Mouse (Mus musculus) forebrain, postnatal 0 days (tissue): ENCODE results near the gene Prc1. TPM values are rescaled to one million over a fixed set of nuclear protein-coding genes. Genes with fewer than 3 reads are reported as not detected.
A peak's percentile ranks its signal among the peaks of the same experiment; 100 is the strongest.

ENCODE experiments used
- ATAC-seq: fragments of 200-750 bp; cut with Nextera tagmentation; 2 replicates; pipeline ENCODE4 v1.8.0; 2017; ENCODE audit warnings: mild to moderate bottlenecking, moderate library complexity
- DNase-seq: peaks from one replicate; pipeline ENCODE4 v3.0.0-alpha.2; 2015
- H3K27ac ChIP-seq: fragments of 300-500 bp; sonication (generic); 2 replicates; pipeline ENCODE4 v1.5.1; 2014; ENCODE audit warnings: low read depth, mild to moderate bottlenecking, antibody characterized with exemption, low read length, moderate library complexity, mixed read lengths
- H3K27me3 ChIP-seq: fragments of 300-500 bp; sonication (generic); 2 replicates; pipeline ENCODE4 v1.6.1; 2014; ENCODE audit warnings: mild to moderate bottlenecking, low read length, mixed read lengths; ENCODE audit not compliant: insufficient read depth
- H3K36me3 ChIP-seq: fragments of 300-500 bp; sonication (generic); 2 replicates; pipeline ENCODE4 v1.6.1; 2014; ENCODE audit warnings: mild to moderate bottlenecking, moderate library complexity; ENCODE audit not compliant: insufficient read depth
- H3K4me1 ChIP-seq: fragments of 300-500 bp; sonication (generic); 2 replicates; pipeline ENCODE4 v1.6.1; 2014; ENCODE audit warnings: antibody characterized with exemption; ENCODE audit not compliant: insufficient read depth
- H3K4me2 ChIP-seq: fragments of 300-500 bp; sonication (generic); 2 replicates; pipeline ENCODE4 v1.6.1; 2014; ENCODE audit warnings: low read depth, mild to moderate bottlenecking, moderate library complexity
- H3K4me3 ChIP-seq: fragments of 300-500 bp; sonication (generic); 2 replicates; pipeline ENCODE4 v1.5.1; 2014; ENCODE audit warnings: low read depth, low read length, mixed read lengths
- H3K9ac ChIP-seq: fragments of 300-500 bp; sonication (generic); 2 replicates; pipeline ENCODE4 v1.6.1; 2014; ENCODE audit warnings: mild to moderate bottlenecking
- H3K9me3 ChIP-seq: fragments of 300-500 bp; sonication (generic); 2 replicates; pipeline ENCODE4 v1.6.1; 2016; ENCODE audit warnings: low read length
- CTCF ChIP-seq: sonication (generic); IDR thresholded peaks from 2 replicates; pipeline ENCODE4 v1.5.1; 2016; ENCODE audit warnings: antibody characterized with exemption, control low read depth, low read depth
- WGBS: fragments of 180-500 bp; shearing (Covaris S2); extraction: QIAGEN DNeasy Blood & Tissue Kit; methylation state at CpG from one replicate; pipeline ENCODE4 v1.1.7; 2014; 5-methylcytosine and 5-hydroxymethylcytosine counted together
- polyA plus RNA-seq: library from polyadenylated mRNA; unstranded; fragments of >200 nt; fragmentation: Nextera tagmentation; extraction: Ambion mirVana; gene quantifications from 2 replicates; pipeline ENCODE4 v1.2.1, GENCODE M21; 2015
- total RNA-seq: library from RNA; depleted of rRNA; stranded (reverse); fragments of >200 nt; gene quantifications from 2 replicates; pipeline ENCODE4 v1.2.3, GENCODE M21; 2014

Gene Prc1
- total and polyA plus RNA-seq, 2 experiments from 2014 or later = 17.1 to 23.9 TPM

DNA sequence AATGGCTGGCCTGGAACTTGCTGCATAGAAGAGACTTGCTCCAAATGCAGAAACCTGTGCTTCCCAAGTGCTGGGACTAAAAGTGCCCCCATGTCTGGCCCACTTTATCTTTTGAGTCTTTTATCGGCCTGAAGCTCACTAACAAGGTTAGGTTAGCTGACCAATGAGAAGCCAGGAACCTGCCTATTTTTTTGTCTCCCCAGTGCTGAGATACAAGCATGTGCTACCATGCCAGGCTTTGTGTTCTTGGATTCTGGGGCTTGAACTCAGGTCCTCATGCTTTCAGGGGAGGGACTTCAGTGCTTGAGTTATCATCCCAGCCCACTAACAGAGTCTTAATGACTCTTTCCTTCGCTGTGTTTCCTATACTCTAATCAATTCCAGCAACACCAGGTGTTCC, 36.5 kb upstream of the Prc1 start:
- TF ChIP-seq CTCF = no peak
- no peak for DNase-seq
- no peak for ATAC-seq
- no peak overlapping the region for H3K4me2 ChIP-seq
- H3K27me3 ChIP-seq = peaks cover 19% of the 10 kb centered on the region
- 76% methylated on average over 2 of the region's 2 CpGs for WGBS
- no peak overlapping the region for H3K9ac ChIP-seq
- no peak overlapping the region for H3K27ac ChIP-seq
- no peaks in the 10 kb centered on the region for H3K9me3 ChIP-seq
- H3K4me3 ChIP-seq = no peak overlapping the region
- no peaks in the 10 kb centered on the region for H3K36me3 ChIP-seq
- H3K4me1 ChIP-seq = peaks cover 7% of the 10 kb centered on the region

DNA sequence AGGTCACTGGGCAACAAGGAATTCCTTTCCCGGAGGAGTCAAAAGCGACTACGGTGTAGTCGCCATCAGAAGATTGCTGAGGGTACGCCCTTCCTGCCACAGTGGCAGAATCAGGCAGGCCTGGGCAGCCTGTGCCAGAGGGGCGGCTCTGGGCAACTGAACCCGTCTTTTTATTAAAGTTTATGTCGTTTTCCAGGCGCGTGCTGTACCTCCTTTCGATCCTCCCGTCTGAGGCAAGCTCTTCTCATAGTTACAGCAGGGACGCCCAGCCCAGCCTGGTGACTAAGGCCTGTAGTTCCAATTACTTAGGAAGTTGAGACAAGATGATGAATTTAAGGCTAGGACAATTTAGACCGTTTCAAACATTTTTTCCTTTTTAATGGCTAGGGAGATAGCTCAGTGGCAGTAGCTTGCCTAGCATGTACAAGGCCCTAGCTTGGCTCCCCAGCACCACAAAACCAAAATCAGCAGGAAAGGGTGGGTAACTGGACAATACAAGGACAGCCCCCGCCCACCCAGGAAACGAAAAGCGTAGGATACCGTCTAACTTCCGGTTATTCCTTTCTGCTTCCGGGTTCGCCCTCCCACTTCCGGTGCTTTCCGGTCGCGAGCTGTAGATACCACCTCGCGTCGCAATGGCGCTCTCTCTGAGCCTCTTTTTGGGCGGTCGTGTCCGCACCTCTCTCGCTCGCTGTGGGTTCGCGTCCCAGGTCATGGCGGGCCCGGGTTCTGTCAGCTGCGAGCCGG, 33.5 kb upstream of the Prc1 start, which contains the start of gene Ngrn:
Gene Ngrn, plus strand, starts transcription at position 591 of the 747 bp plus-strand sequence.
- WGBS = 27% methylated on average over 40 of the region's 40 CpGs

DNA sequence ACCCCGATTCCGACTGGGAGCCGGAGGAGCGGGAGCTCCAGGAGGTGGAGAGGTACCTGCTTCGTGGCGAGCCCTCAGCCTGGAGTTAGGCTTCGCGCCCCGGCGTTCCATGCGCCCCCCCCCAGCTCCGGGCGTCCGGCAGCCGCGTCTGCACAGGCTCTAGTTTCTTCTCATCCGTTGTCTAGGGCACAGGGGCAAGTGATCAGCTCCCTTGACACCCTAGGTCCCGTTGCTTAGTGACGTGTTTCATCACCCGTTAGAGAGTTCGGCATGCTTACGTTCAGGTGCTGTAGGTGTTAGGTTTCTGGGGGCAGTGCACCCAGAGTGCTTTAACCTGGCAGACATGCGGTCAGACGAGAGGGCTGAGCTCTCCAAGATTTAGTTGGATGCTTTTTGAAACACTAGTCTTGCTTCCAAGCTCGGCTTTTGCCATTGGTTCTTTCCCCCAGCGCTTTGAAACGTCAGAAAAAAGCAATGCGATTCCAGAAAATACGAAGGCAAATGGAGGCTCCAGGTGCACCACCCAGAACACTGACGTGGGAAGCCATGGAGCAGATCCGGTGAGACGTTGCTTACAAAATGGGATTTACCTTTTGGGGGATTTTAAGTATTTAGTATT, 32.8 kb upstream of the Prc1 start:
- peaks cover 19% of the 10 kb centered on the region for H3K27me3 ChIP-seq
- 1% methylated on average over 32 of the region's 32 CpGs for WGBS
- ATAC-seq = peak; percentile 66

More for the DNA sequence above, 33.5 kb upstream of the Prc1 start, which contains the start of gene Ngrn:
- H3K9ac ChIP-seq = peak within 1 kb of the TSS; percentile 78
- peak within 1 kb of the TSS; percentile 76 for H3K4me2 ChIP-seq
- H3K36me3 ChIP-seq = peaks cover 19% of the 10 kb centered on the region
- H3K27me3 ChIP-seq = peaks cover 19% of the 10 kb centered on the region
- H3K27ac ChIP-seq = peak within 1 kb of the TSS; percentile 82
- peaks cover 7% of the 10 kb centered on the region for H3K4me1 ChIP-seq
- no peaks in the 10 kb centered on the region for H3K9me3 ChIP-seq
- peak; percentile 56 for TF ChIP-seq CTCF
- ATAC-seq = peak; percentile 97
- peak; percentile 91 for DNase-seq
- peak within 1 kb of the TSS; percentile 67 for H3K4me3 ChIP-seq

DNA sequence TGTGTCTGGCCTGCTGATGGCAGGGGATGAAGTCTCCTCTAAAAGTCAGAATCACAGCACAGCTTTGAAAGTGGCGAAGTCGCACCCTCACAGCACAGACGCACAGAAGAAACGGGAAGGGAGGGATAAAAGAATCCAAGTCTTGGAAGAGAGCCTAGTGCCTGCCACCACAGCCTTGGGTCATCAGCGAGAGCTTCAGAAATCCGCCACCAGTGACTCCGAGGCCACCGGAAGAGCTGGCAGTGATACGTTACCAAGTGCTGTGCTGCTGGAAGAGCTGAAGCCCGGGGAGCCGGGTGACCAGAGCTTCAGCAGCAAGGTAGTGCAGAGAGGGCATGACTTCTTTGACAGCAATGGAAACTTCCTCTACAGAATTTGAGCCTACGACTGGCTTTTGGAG, 29.6 kb upstream of the Prc1 start:
- Histone ChIP-seq H3K4me2 (no peak overlapping the region), H3K9ac (no peak overlapping the region), H3K4me1 (peaks cover 13% of the 10 kb centered on the region), H3K4me3 (no peak overlapping the region), H3K27ac (no peak overlapping the region), H3K27me3 (0 out of 2 replicates have a peak, but pooled peaks cover 4% of the 10 kb centered on the region), H3K36me3 (peaks cover 33% of the 10 kb centered on the region), H3K9me3 (no peaks in the 10 kb centered on the region)
- WGBS = 93% methylated on average over 12 of the region's 12 CpGs
- ATAC-seq = no peak
- no peak for DNase-seq
- TF ChIP-seq CTCF = no peak

More for the DNA sequence above, 32.8 kb upstream of the Prc1 start:
- peak overlapping the region; percentile 76 for H3K4me2 ChIP-seq
- peak overlapping the region; percentile 67 for H3K4me3 ChIP-seq
- H3K27ac ChIP-seq = peak overlapping the region; percentile 82
- peaks cover 26% of the 10 kb centered on the region for H3K36me3 ChIP-seq
- H3K4me1 ChIP-seq = peaks cover 7% of the 10 kb centered on the region
- H3K9ac ChIP-seq = peak overlapping the region; percentile 78
- H3K9me3 ChIP-seq = no peaks in the 10 kb centered on the region
- DNase-seq = peak; percentile 72
- TF ChIP-seq CTCF = no peak

DNA sequence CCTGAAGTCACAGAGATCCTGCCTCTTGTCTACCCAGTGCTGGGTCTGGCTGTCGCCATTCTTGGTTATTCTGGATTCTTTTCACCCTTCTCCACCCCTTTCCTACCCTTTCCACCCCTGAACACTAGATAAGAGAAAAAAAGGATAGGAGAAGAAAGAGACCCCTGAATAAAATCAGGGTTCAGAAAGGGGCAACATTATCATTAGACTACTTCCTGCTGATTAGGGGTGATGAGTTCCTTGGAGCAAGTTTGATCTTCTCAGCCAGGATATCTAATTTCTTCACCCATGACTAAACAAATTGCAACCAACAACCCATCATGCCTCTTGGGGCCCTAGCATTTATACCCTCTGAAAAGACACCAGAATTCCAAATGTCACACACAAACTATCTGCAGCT, 26.5 kb upstream of the Prc1 start:
- Histone ChIP-seq H3K27me3 (no peaks in the 10 kb centered on the region), H3K9me3 (no peaks in the 10 kb centered on the region), H3K36me3 (peaks cover 33% of the 10 kb centered on the region), H3K9ac (no peak overlapping the region), H3K4me2 (no peak overlapping the region), H3K4me1 (peaks cover 20% of the 10 kb centered on the region), H3K27ac (no peak overlapping the region), H3K4me3 (no peak overlapping the region)
- WGBS = 81% methylated on average over 1 of the region's 1 CpGs
- ATAC-seq (no peak), DNase-seq (no peak)
- TF ChIP-seq CTCF = no peak

DNA sequence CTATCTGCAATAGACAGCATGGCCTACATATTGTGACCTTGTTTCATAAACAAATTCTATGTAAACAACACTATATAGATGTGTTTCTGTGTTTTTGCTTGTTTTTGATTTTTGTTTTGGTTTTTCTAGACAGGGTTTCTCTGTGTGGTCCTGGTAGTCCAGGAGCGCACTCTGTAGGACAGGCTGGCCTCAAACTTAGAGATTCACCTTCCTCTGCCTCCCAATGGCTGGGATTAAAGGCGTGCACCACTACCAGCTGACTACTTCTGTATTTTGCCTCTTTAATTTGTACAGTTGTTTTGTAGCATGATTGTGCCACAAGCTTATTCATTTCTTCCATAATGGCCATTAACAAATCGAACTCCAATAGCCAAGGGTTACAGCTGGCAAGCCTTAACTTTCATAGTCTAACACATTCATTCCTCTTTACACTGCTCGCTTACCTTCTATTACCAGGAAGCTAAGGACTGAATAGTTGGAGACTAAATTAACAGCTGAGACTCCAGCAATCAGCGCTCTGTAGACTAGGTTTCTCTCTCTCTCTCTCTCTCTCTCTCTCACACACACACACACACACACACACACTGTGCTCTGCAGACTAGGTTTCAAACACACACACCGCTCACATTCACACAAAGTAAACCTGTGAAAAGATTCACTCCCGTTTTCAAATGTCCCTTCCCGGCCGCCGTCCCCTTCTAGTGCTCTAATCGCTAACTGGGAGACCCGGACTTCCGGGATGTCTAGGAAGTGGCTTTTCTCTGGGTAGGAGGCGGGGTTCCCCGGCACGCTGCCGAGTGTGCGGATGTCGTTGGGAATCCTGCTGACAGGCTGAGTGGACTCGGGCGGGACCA, 25.1 kb upstream of the Prc1 start, which contains the start of gene Vps33b:
Gene Vps33b, plus strand, starts transcription at position 753 of the 854 bp plus-strand sequence.
- DNase-seq (peak; percentile 94), ATAC-seq (peak; percentile 95)
- WGBS = 3% methylated on average over 21 of the region's 21 CpGs
- Histone ChIP-seq H3K27me3 (no peaks in the 10 kb centered on the region), H3K4me3 (peak within 1 kb of the TSS; percentile 78), H3K36me3 (peaks cover 38% of the 10 kb centered on the region), H3K4me1 (peaks cover 20% of the 10 kb centered on the region), H3K4me2 (peak within 1 kb of the TSS; percentile 90), H3K27ac (peak within 1 kb of the TSS; percentile 81), H3K9ac (peak within 1 kb of the TSS; percentile 81), H3K9me3 (no peaks in the 10 kb centered on the region)
- TF ChIP-seq CTCF = no peak
